Mouse (Mus musculus): ENCODE results near the gene Acot3.

DNA sequence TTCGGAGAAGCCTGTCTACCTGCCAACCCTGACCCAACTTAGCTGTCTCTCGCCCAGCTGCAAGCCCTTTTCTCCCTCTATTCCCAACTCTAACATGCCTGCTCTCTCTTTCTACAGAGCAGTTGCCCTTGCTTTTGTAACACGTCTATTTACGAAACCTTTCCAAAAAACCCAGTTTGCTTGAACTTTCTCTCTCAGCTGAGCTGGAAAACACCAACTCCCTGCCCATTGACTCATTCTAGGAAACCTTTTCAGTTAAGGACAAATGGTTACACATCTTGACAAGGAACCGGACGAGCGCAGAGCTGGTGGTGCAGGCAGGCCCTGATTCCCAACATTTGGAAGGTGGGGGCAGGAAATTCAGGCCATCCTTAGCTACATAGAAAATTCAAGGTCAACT is 665 bp downstream of the Acot3 start:
- no peak for TF ChIP-seq POLR2A (IDR thresholded peaks at IDR 0.05; ENCODE audit: low read depth, low read length)
- TF ChIP-seq MXI1 (IDR thresholded peaks at IDR 0.05; ENCODE audit: low read depth, low read length) = no peak
- TF ChIP-seq CTCF (conservative IDR thresholded peaks at IDR 0.05 in 1 of 2, IDR thresholded peaks at IDR 0.05 in 1 of 2; ENCODE audit: low read depth in 2 of 2, low read length in 2 of 2) = no peak
- no peak for TF ChIP-seq JUND (conservative IDR thresholded peaks at IDR 0.05; ENCODE audit: low read depth, low read length)
